Mouse (Mus musculus): ENCODE results near the gene Ptprj. TPM values are rescaled to one million over a fixed set of nuclear protein-coding genes. Genes with fewer than 3 reads are reported as not detected.
A peak's percentile ranks its signal among the peaks of the same experiment; 100 is the strongest.

Gene Ptprj
- total and polyA plus RNA-seq, 3 experiments = 3.7 to 10.5 (median 7.4) TPM

- no peak for TF ChIP-seq CTCF (IDR thresholded peaks at IDR 0.05)
- 0 out of 2 replicates have a peak, but pooled peaks have one; percentile 15 for TF ChIP-seq EP300 (IDR thresholded peaks at IDR 0.05; ENCODE audit: insufficient read depth, low read depth, low read length)
- TF ChIP-seq POLR2A (IDR thresholded peaks at IDR 0.05; ENCODE audit: insufficient read depth, low read depth, low read length) = no peak
- 25% methylated on average over 11 of the region's 11 CpGs for WGBS
- Histone ChIP-seq H3K27ac (peak overlapping the region; percentile 76), H3K36me3 (ENCODE audit: control insufficient read depth, insufficient read depth, low read length) (no peaks in the 10 kb centered on the region), H3K27me3 (ENCODE audit: control insufficient read depth, insufficient read depth, low read length) (no peaks in the 10 kb centered on the region), H3K4me3 (peak overlapping the region; percentile 91), H3K4me1 (ENCODE audit: control insufficient read depth, insufficient read depth, low read length) (peaks cover 2% of the 10 kb centered on the region; the same call in 1 of the 2 replicates), H3K9ac (ENCODE audit: low read depth, low read length) (peak overlapping the region; percentile 93), H3K79me2 (replicated peaks; ENCODE audit: control insufficient read depth, insufficient read depth, low read length) (no peaks in the 10 kb centered on the region)
- intact Hi-C loops (cut with DNase I) = loop anchor here (2.0 kb wide), 2 partner anchors 98 to 106 kb away; no protein-coding TSS in a partner anchor
- peak in 1 of 2 experiments; percentile 3 for DNase-seq
Measured at GRCm38 (mm10) chr2:90581006-90581795, 754 bp upstream of the Ptprj start.

GRCm38 (mm10) chr2:90579728-90580235 lies 665 bp downstream of the Ptprj start:
- H3K9ac ChIP-seq (ENCODE audit: low read depth, low read length) = peak overlapping the region; percentile 93
- H3K27me3 ChIP-seq (ENCODE audit: control insufficient read depth, insufficient read depth, low read length) = no peaks in the 10 kb centered on the region
- no peak for TF ChIP-seq POLR2A (IDR thresholded peaks at IDR 0.05; ENCODE audit: insufficient read depth, low read depth, low read length)
- peak; percentile 52 for TF ChIP-seq CTCF (IDR thresholded peaks at IDR 0.05)
- DNase-seq = peak; percentile 71 to 77
- H3K27ac ChIP-seq = peak overlapping the region; percentile 76
- no peaks in the 10 kb centered on the region for H3K79me2 ChIP-seq (replicated peaks; ENCODE audit: control insufficient read depth, insufficient read depth, low read length)
- peaks cover 2% of the 10 kb centered on the region; the same call in 1 of the 2 replicates for H3K4me1 ChIP-seq (ENCODE audit: control insufficient read depth, insufficient read depth, low read length)
- H3K4me3 ChIP-seq = peak overlapping the region; percentile 91
- intact Hi-C loops (cut with DNase I) = loop anchor here (2.0 kb wide), 2 partner anchors 99 to 105 kb away; no protein-coding TSS in a partner anchor
- no peaks in the 10 kb centered on the region for H3K36me3 ChIP-seq (ENCODE audit: control insufficient read depth, insufficient read depth, low read length)
- under 1% methylated on average over 44 of the region's 44 CpGs for WGBS

- intact Hi-C loops (cut with DNase I) = no loop called here
- peak in 1 of 2 experiments; percentile 61 for DNase-seq
Measured at GRCm38 (mm10) chr2:90579038-90579727, 1.3 kb downstream of the Ptprj start.

GRCm38 (mm10) chr2:90577451-90578279 lies 2.8 kb downstream of the Ptprj start:
- H3K4me3 ChIP-seq = no peak overlapping the region
- 80% methylated on average over 7 of the region's 7 CpGs for WGBS
- peaks cover 2% of the 10 kb centered on the region; the same call in 1 of the 2 replicates for H3K4me1 ChIP-seq (ENCODE audit: control insufficient read depth, insufficient read depth, low read length)
- DNase-seq = no peak
- H3K79me2 ChIP-seq (replicated peaks; ENCODE audit: control insufficient read depth, insufficient read depth, low read length) = no peaks in the 10 kb centered on the region
- no peaks in the 10 kb centered on the region for H3K27me3 ChIP-seq (ENCODE audit: control insufficient read depth, insufficient read depth, low read length)
- no peak overlapping the region for H3K9ac ChIP-seq (ENCODE audit: low read depth, low read length)
- no peak overlapping the region for H3K27ac ChIP-seq
- H3K36me3 ChIP-seq (ENCODE audit: control insufficient read depth, insufficient read depth, low read length) = no peaks in the 10 kb centered on the region
- TF ChIP-seq EP300 (IDR thresholded peaks at IDR 0.05; ENCODE audit: insufficient read depth, low read depth, low read length) = no peak
- TF ChIP-seq POLR2A (IDR thresholded peaks at IDR 0.05; ENCODE audit: insufficient read depth, low read depth, low read length) = no peak
- no peak for TF ChIP-seq CTCF (IDR thresholded peaks at IDR 0.05)
- intact Hi-C loops (cut with DNase I) = no loop called here

More at GRCm38 (mm10) chr2:90579038-90579727, 1.3 kb downstream of the Ptprj start:
- Histone ChIP-seq H3K27me3 (ENCODE audit: control insufficient read depth, insufficient read depth, low read length) (no peaks in the 10 kb centered on the region), H3K9ac (ENCODE audit: low read depth, low read length) (peak overlapping the region; percentile 93), H3K36me3 (ENCODE audit: control insufficient read depth, insufficient read depth, low read length) (no peaks in the 10 kb centered on the region), H3K4me3 (peak overlapping the region; percentile 91), H3K27ac (peak overlapping the region; percentile 76), H3K4me1 (ENCODE audit: control insufficient read depth, insufficient read depth, low read length) (peaks cover 2% of the 10 kb centered on the region; the same call in 1 of the 2 replicates), H3K79me2 (replicated peaks; ENCODE audit: control insufficient read depth, insufficient read depth, low read length) (no peaks in the 10 kb centered on the region)
- 6% methylated on average over 23 of the region's 23 CpGs for WGBS
- TF ChIP-seq POLR2A (IDR thresholded peaks at IDR 0.05; ENCODE audit: insufficient read depth, low read depth, low read length) = no peak
- no peak for TF ChIP-seq CTCF (IDR thresholded peaks at IDR 0.05)
- TF ChIP-seq EP300 (IDR thresholded peaks at IDR 0.05; ENCODE audit: insufficient read depth, low read depth, low read length) = no peak

GRCm38 (mm10) chr2:90576936-90577335 lies 3.5 kb downstream of the Ptprj start:
- no peak overlapping the region for H3K27ac ChIP-seq
- intact Hi-C loops (cut with DNase I) = no loop called here
- TF ChIP-seq POLR2A (IDR thresholded peaks at IDR 0.05; ENCODE audit: insufficient read depth, low read depth, low read length) = no peak

More at GRCm38 (mm10) chr2:90576936-90577335, 3.5 kb downstream of the Ptprj start:
- peaks cover 2% of the 10 kb centered on the region; the same call in 1 of the 2 replicates for H3K4me1 ChIP-seq (ENCODE audit: control insufficient read depth, insufficient read depth, low read length)
- no peak for DNase-seq
- no peaks in the 10 kb centered on the region for H3K79me2 ChIP-seq (replicated peaks; ENCODE audit: control insufficient read depth, insufficient read depth, low read length)
- H3K27me3 ChIP-seq (ENCODE audit: control insufficient read depth, insufficient read depth, low read length) = no peaks in the 10 kb centered on the region
- 83% methylated on average over 1 of the region's 1 CpGs for WGBS
- no peaks in the 10 kb centered on the region for H3K36me3 ChIP-seq (ENCODE audit: control insufficient read depth, insufficient read depth, low read length)
- H3K9ac ChIP-seq (ENCODE audit: low read depth, low read length) = no peak overlapping the region
- no peak overlapping the region for H3K4me3 ChIP-seq

All from heart, adult 2 months (tissue).